ENCODE assay signal across 10 mouse cellular contexts in genomic region chr17:37190711-37191110, GRCm38 (mm10). TPM values are rescaled to one million over a fixed set of nuclear protein-coding genes. Genes with fewer than 3 reads are reported as not detected.
A peak's percentile ranks its signal among the peaks of the same experiment; 100 is the strongest.
DNase-seq lines count a peak whose midpoint lies in the region; ATAC-seq lines count a peak whose summit lies in the region.
"Had no signal": no experiment of that assay in that cellular context is flagged by ENCODE, and none has a peak within 500 bp of the region (broad histone marks: within the 10 kb centered on the region; RNA-seq: fewer than 3 reads in every experiment).

No protein-coding gene starts in this region.

- H3K36me3 ChIP-seq in midbrain, embryonic 14.5 days (ENCODE audit: control insufficient read depth, insufficient read depth, low read length) = no peaks in the 10 kb centered on the region
- H3K36me3 ChIP-seq in neural tube, embryonic 15.5 days = no peaks in the 10 kb centered on the region

- no peaks in the 10 kb centered on the region for H3K9me3 ChIP-seq in midbrain, embryonic 14.5 days (ENCODE audit: control insufficient read depth, low read length)
- H3K9me3 ChIP-seq in neural tube, embryonic 15.5 days (replicated peaks) = no peaks in the 10 kb centered on the region

- no peak overlapping the region for H3K9ac ChIP-seq in midbrain, embryonic 14.5 days (replicated peaks; ENCODE audit: low read length)
- H3K9ac ChIP-seq in neural tube, embryonic 15.5 days (replicated peaks) = no peak overlapping the region

- no peak overlapping the region for H3K27ac ChIP-seq in midbrain, embryonic 14.5 days (replicated peaks; ENCODE audit: low read depth, low read length)
- no peak overlapping the region for H3K27ac ChIP-seq in neural tube, embryonic 15.5 days (replicated peaks)

- H3K4me3 ChIP-seq in midbrain, embryonic 14.5 days (replicated peaks; ENCODE audit: low read depth, low read length) = no peak overlapping the region
- no peak overlapping the region for H3K4me3 ChIP-seq in neural tube, embryonic 15.5 days (replicated peaks)

- no peak for ATAC-seq in midbrain, embryonic 14.5 days (ENCODE audit: low FRiP score, low TSS enrichment)
- ATAC-seq in neural tube, embryonic 15.5 days (ENCODE audit: low FRiP score) = no peak

- H3K4me2 ChIP-seq in midbrain, embryonic 14.5 days (ENCODE audit: low read length) = no peak overlapping the region
- H3K4me2 ChIP-seq in neural tube, embryonic 15.5 days = no peak overlapping the region

- no peaks in the 10 kb centered on the region for H3K4me1 ChIP-seq in midbrain, embryonic 14.5 days (ENCODE audit: control insufficient read depth, insufficient read depth, low read length)
- H3K4me1 ChIP-seq in neural tube, embryonic 15.5 days = no peaks in the 10 kb centered on the region

- peak; percentile 46 to 88 for DNase-seq in adrenal gland, adult (ENCODE audit: inconsistent age in 2 of 2, low spot score in 1 of 2)
- no peak for DNase-seq in adrenal gland, postnatal 4 days (ENCODE audit: low spot score in 2 of 2)
- DNase-seq in left cerebral cortex, postnatal 25 days (ENCODE audit: low spot score in 2 of 2) = peak; percentile 26 to 37
- DNase-seq in left cerebral cortex, adult 8-10 months (ENCODE audit: low spot score in 2 of 2) = no peak
- peak; percentile 81 to 84 for DNase-seq in cerebellum, postnatal 14 days
- DNase-seq in midbrain, embryonic 14.5 days = peak; percentile 70
- no peak for DNase-seq in thymus, postnatal 25 days

- WGBS in midbrain, embryonic 14.5 days = 33% methylated on average over 2 of the region's 2 CpGs
- WGBS in neural tube, embryonic 15.5 days = 66% methylated on average over 2 of the region's 2 CpGs

- no peaks in the 10 kb centered on the region for H3K27me3 ChIP-seq in midbrain, embryonic 14.5 days (ENCODE audit: control insufficient read depth, insufficient read depth, low read length)
- H3K27me3 ChIP-seq in neural tube, embryonic 15.5 days (replicated peaks) = peaks cover 6% of the 10 kb centered on the region

- intact Hi-C loops in left cerebral cortex, postnatal 25 days (cut with DNase I) = no loop called here

RNA-seq across cellular contexts. Expression of gene Ubd, which starts 3.0 kb away (rescaled TPM):
- not detected for total RNA-seq in adrenal gland, postnatal 4 days (2021)
- not detected for total RNA-seq in left cerebral cortex, postnatal 25 days (2021)
- not detected for total RNA-seq in left cerebral cortex, adult 8-10 months (2022)
- polyA plus RNA-seq in midbrain, embryonic 14.5 days (2014; fragmentation: Nextera tagmentation; extraction: Ambion mirVana) = not detected in 2 replicates
- polyA plus RNA-seq in neural tube, embryonic 15.5 days (2015; fragmentation: Nextera tagmentation; extraction: Ambion mirVana) = 3.8 TPM in 1 of 2 replicates, not detected in the other
- total RNA-seq: common myeloid progenitor, adult 5-6 weeks; layer of hippocampus, adult 18-20 months had no signal

RNA-seq across cellular contexts. Expression of gene Olfr94, which starts 10.1 kb away (rescaled TPM):
- total RNA-seq in adrenal gland, postnatal 4 days (2021) = not detected
- total RNA-seq in left cerebral cortex, postnatal 25 days (2021) = not detected
- total RNA-seq in left cerebral cortex, adult 8-10 months (2022) = not detected
- not detected in 2 replicates for polyA plus RNA-seq in midbrain, embryonic 14.5 days (2014; fragmentation: Nextera tagmentation; extraction: Ambion mirVana)
- 0.14 and 0.19 TPM in 2 replicates for polyA plus RNA-seq in neural tube, embryonic 15.5 days (2015; fragmentation: Nextera tagmentation; extraction: Ambion mirVana)
- total RNA-seq: common myeloid progenitor, adult 5-6 weeks; layer of hippocampus, adult 18-20 months had no signal

RNA-seq across cellular contexts. Expression of gene Olfr95, which starts 22.2 kb away (rescaled TPM):
- total RNA-seq in adrenal gland, postnatal 4 days (2021) = not detected
- not detected for total RNA-seq in left cerebral cortex, postnatal 25 days (2021)
- total RNA-seq in left cerebral cortex, adult 8-10 months (2022) = not detected
- not detected in 2 replicates for polyA plus RNA-seq in midbrain, embryonic 14.5 days (2014; fragmentation: Nextera tagmentation; extraction: Ambion mirVana)
- 0.04 TPM in 1 of 2 replicates, not detected in the other for polyA plus RNA-seq in neural tube, embryonic 15.5 days (2015; fragmentation: Nextera tagmentation; extraction: Ambion mirVana)
- total RNA-seq: common myeloid progenitor, adult 5-6 weeks; layer of hippocampus, adult 18-20 months had no signal

RNA-seq across cellular contexts. Expression of gene Olfr96, which starts 29.2 kb away (rescaled TPM):
- total RNA-seq in adrenal gland, postnatal 4 days (2021) = not detected
- total RNA-seq in left cerebral cortex, postnatal 25 days (2021) = not detected
- total RNA-seq in left cerebral cortex, adult 8-10 months (2022) = not detected
- not detected in 2 replicates for polyA plus RNA-seq in midbrain, embryonic 14.5 days (2014; fragmentation: Nextera tagmentation; extraction: Ambion mirVana)
- polyA plus RNA-seq in neural tube, embryonic 15.5 days (2015; fragmentation: Nextera tagmentation; extraction: Ambion mirVana) = not detected in 2 replicates
- total RNA-seq: common myeloid progenitor, adult 5-6 weeks; layer of hippocampus, adult 18-20 months had no signal

RNA-seq across cellular contexts. Expression of gene Olfr93, which starts 29.4 kb away (rescaled TPM):
- total RNA-seq in adrenal gland, postnatal 4 days (2021) = not detected
- total RNA-seq in left cerebral cortex, postnatal 25 days (2021) = not detected
- total RNA-seq in left cerebral cortex, adult 8-10 months (2022) = not detected
- not detected in 2 replicates for polyA plus RNA-seq in midbrain, embryonic 14.5 days (2014; fragmentation: Nextera tagmentation; extraction: Ambion mirVana)
- not detected in 2 replicates for polyA plus RNA-seq in neural tube, embryonic 15.5 days (2015; fragmentation: Nextera tagmentation; extraction: Ambion mirVana)
- total RNA-seq: common myeloid progenitor, adult 5-6 weeks; layer of hippocampus, adult 18-20 months had no signal

Comparison
In these comparisons a context has a peak if more than half of its experiments do, and no peak if none do; other contexts are left out.
1. DNase-seq: peak in adrenal gland, adult (2 of 2), left cerebral cortex, postnatal 25 days (2 of 2), cerebellum, postnatal 14 days (2 of 2) and midbrain, embryonic 14.5 days (single experiment); none in adrenal gland, postnatal 4 days (0 of 2), left cerebral cortex, adult 8-10 months (0 of 2) and thymus, postnatal 25 days (single experiment).